Mouse (Mus musculus) cerebellum, postnatal 14 days (tissue): ENCODE measurements around the gene Plcb3.

Experiments
- DNase-seq, 2 experiments: peaks; one replicate each; pipeline ENCODE4 v3.0.0; 2021; ENCODE audit warnings: mixed read lengths in 2 of 2

Gene Plcb3

DNA sequence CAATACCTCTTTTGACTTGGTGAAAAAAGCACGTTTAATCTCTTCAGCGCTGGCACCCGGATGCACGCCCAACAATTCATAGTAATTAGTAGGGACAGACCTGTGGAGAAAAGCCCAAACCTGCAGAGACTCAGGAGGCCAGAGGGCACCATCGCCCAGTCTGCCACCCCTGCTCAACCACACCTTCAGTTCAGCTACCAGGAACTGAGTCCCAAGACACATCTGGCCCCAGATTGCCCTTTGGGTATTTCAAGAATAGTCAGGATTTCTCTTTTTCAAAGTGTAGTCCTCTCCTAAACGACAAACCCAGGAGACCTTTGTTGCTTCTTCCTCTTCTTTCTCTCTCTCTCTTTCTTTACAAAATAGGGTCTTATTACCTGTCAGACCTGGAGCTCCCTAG is 14.4 kb upstream of the Plcb3 start:
- DNase-seq = no peak

DNA sequence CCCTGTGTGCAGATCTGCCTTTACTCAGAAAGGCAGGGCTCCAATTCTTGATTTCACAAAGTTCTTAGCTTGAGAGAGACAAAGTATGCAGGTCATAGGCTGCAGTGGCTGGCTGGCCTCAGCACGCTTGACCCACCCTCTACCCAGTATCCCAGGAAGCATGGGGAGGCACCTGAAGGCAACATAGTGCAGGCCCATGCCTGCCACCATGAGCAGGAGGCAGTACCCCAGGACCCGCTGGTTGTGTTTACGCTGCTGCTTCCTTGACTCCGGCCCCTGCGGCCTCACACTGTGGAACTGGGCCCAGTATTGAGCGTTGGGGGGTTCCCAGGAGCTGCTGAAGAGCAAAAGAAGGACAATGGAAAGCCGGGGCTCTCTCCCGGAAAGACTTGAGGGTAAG is 13.0 kb upstream of the Plcb3 start:
- no peak for DNase-seq

DNA sequence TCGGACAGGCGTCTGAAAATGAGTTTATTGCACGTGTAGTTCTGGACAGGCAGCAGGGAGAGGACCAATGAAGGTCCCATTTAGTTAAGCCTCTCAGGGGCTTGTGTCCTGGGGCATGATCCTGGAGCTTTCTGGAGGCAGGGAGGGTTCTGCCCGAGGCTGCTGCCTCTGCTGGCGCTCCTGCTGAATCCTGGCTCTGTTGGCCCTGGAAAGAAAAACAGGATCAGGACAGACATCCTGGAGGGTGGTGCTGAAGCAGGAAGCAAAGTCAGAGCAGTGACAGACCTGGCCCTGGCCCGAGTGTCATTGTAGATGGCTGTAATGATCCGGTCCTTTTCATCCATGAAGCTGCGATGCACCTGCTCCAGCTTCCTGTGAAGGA is 11.6 kb upstream of the Plcb3 start:
- no peak for DNase-seq

DNA sequence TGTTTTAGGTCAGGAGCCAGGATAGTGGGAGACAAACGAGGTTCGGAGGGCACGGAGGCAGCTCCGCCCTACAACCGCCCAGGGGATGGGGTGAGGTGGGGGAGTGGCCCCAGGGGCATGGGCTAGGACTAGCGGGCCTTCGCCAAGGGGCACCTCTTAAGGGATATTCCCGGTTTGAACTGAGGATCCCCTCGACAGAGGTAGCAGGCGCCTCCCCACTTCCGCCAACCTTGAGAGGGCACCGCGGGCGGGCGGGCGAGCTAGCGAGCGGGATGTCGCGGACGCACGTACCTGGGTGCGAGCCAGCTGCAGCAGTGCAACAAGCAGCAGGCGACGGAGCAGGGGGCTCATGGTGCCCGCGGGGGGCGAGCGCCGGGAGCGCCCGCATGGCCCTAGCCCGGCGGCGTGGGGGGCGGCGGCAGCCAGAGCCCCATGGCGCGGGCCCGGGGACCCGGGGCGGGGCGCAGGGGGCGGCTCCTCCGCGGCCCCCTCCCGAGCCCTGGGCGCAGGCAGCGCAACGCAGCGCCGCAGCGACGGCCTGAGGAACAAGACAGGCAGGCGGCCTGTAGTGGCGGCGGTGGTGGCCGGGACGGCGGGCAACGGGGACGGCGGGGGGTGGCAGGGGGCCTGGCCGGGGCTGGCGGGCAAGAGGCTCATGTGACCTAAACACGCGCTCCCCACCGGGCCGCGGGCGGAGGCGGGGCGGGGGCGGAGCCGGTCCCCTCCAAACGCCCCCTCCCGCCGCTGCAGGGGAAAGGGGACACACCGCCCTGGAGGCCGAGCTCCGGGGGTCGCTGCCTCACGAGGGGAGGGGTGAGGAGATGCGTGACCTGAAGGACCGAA is 11.0 kb upstream of the Plcb3 start, which contains the start of gene Vegfb:
Gene Vegfb (minus strand): TSS at position 591 of the 843 bp plus-strand sequence.
- DNase-seq = peak; percentile 73 to 78

DNA sequence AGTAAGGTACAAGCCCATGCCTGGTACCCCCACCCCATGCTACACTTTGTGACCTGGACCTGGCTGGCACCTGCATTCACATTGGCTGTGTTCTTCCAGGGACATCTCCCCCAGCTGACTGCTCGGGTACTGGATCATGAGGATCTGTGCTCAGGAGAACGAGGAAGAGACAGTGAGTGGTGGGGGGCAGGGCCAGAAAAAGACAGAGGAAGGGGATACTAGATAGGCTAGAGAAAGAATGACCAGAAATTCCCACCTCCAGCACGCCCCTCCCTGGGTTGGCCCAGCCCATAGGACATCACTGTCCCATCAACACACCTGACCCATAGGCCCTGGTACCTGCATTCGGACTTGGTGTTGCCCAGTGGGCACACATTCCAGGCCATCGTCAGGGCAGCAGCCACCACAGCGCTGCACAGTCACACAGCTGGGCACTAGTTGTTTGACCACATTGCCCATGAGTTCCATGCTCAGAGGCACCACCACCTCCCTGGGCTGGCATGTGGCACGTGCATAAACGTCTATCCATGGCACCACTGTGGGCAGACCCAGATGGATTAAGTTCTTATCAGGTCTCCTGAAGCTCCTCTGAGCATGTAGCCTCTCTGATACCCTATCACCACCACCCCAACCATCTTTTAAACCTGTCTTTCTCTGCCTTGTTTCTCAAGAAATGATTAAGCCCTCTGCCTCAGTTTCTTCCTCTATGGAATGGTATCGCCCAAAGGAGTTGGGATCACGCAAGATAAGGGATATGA is 9.9 kb upstream of the Plcb3 start:
- DNase-seq = no peak

DNA sequence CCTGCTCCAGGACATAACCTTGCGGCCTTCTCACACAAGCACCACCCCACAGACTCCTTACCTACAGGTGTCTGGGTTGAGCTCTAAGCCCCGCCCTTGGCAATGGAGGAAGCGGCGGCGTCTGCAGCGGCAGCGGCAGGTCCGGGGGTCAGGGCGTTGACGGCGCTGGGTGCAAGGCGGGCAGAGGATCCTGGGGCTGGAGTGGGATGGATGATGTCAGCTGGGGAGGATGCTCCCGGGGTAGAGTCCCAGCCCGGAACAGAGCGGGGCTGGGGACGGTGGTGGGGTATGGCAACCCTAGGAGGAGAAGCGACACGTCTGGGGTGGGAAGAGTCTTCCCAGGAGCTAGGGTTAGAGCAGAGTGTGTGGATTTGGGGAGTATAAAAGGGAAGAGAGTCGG is 9.0 kb upstream of the Plcb3 start:
- no peak for DNase-seq

DNA sequence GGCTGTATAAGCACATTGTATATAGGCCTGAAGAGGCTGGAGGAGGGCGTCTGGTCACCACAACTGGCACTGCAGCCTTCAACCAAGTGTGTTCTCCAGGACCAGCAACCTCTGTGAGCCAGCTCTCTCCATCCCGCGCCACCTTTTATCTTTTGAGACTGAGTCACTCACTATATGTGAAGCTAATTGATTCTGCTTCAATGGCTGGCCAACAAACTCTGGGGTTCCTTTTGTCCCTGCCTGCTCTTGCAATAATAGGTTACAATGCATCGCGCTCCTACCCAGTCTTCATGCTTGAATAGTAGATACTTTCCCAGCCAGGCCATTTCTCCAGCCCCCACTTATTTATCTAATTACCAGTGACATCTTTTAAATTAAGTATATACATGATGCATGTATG is 7.4 kb upstream of the Plcb3 start:
- DNase-seq = no peak

DNA sequence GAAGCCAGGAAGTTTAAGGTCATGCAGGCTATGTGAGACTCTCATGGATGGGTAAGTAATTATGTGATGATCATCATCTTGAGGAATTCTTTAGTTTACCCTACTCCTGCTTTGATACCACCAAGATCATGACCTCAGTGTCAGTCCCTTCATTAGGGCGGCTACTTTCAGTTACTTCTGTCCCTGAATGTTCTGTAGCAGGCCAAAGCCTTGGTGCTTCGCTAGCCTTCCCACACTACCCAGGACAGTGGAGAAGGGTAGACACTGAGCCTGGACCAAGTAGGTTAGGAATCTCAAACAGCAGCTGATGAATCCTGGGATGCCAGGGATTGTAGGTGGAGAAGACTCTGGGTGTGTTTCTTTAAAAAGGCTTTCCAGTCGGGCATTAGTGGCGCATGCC is 5.2 kb upstream of the Plcb3 start:
- no peak for DNase-seq

DNA sequence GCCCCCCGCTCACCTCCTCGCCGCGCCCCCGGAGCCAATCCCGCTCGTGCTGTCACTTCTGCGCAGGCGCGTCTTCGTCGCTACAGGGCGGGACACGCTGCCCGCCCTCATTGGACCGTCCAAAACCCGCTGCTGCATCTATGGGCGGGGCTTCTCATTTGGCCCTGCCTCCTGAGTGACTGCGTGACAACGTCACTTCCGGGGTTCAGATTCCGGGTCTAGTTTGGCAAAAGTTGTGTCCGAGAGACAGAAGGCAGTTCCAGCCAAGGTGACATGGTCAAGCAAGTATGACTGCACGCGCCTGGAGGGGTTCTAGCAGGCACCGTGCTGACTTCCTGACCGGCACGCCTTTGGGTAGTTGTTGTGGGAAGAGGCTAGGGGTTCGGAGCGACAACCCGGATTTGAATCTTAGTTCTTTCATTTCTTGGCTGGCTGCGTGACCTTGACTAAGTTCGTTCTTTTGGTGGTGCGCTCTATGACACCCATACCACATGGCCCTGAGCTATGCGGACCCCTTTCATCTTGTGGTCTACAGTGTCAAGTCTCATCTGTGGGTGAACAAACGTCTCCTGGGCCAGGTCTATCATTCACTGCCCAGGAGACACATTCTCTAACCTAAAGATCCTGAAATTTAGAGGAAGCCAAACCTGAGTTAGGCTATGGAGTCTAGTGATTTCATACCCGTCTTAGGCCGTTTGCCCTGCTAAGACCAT is 4.3 kb upstream of the Plcb3 start, which contains the start of gene Fkbp2:
Gene Fkbp2 (minus strand): TSS at position 121 of the 713 bp plus-strand sequence.
- peak; percentile 99 for DNase-seq

DNA sequence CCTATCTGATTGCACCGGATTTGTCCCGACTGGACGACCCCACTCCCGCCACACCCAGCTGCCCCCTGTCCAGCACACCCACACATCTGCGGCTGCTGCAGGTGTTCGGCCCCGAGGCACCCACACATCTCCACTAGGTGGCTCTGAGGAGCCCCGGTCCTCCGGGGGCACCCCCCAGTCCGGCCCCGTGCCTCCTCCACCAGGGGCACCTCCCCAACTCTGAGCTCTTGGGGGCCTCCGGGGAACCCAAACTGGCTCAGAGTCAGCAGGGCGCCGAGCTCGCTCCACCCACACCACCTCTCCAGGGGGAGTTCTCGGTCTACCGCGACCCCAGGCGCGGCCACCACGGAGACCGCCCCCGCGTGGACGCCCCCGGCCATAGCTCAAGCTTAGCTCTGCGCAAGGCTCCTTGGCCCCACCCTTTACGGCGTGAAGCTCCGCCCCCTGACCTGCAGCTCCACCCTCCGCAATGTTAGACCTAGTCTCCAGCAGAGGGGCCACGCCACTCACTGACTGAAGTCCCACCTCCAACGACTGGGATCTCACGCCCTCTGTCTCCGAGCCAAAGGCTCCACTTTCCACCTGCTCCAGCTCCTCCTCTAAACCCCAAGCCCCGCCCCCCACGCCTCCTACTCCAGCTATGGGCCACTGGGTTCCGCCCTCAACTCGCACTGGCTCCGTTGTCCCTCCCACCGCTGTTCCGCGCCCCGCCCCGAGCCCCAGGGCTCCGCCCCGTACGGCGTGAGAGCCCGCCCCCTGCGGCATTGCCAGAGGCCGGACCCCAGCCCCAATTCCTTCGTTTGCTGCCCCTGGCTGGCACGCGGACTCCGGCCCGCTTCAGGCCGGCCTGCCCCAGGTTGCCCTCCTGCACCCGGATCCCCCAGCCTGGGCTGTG is 3.5 kb upstream of the Plcb3 start:
- DNase-seq = peak; percentile 99 to 100

DNA sequence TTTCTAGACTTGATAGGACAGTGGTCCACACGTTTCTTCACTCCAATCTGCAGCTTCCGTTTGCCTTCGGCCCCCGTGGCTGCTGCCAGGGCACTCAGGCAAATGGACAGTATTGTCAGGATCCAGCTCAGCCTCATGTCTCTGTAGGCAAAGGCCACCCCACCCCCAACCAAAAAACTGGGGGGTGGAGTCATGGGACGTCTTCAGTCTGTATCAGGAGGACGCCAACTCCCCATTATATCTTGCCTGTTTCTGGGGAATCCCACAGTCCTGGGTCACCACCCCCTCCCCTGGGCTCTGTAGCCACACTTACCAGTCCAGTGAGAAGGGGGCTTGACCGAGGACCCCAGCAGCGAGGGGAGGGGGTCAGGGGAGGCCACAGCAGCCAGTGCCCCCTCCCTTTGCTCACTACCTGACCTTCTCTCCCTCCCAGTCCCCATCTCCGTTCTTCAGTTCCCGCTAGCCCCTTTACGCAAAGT is 2.8 kb upstream of the Plcb3 start:
- peak in 1 of 2 experiments; percentile 53 for DNase-seq

DNA sequence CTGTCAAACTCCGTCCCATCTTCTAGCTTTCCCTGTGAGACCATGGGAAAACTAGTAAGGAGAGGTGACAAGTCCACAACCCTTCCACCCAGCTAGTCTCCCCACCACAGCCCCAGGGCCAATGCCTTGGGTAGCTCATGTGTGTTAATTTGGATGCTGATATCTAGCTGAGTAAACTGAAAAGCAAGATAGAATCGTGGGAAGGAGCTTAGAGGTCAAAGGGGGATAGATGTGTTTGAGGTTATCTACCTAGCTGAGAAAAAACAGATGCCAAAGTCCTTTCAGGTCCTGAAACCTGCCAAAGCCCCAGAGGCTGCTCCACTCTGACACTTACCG is 2.3 kb upstream of the Plcb3 start:
- no peak for DNase-seq

DNA sequence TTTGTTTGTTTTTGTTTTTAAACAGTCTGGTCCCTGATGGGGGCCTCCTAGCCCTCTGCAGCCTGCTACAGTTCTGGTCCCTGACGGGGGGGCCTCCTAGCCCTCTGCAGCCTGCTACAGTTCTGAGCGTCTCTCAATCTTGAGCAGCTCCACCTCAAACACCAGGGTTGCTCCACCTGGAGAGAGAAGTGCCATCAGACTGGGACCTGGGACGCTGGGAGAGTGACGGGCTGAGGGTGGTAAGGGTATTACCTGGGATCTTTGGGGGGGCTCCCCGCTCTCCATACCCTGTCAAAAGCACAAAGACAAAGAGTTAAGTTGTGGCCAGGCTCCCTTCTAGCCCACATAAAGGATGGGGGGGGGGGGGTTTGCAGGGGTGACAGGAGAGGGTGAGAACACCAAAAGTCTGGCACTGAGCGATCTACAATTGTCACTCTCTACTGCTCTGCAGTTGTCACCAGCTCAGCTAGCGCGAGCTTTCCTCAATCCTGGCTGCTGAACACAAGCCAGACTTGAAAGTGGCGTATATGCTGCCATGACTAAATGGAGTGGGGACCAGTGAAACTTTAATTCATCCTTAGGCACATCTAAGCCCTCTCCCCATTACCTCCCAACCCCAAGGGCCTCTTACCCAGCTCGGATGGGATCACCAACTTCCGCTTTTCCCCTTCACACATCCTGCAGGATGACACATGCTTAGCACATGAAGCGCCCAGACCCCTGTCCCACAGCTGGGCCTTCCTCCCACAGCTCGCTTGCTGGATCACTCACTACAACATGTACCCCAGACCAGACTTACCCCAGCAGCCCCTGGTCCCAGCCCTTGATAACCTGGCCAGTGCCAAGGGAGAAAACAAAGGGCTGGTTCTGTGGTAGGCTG is 1.7 kb upstream of the Plcb3 start:
- no peak for DNase-seq

DNA sequence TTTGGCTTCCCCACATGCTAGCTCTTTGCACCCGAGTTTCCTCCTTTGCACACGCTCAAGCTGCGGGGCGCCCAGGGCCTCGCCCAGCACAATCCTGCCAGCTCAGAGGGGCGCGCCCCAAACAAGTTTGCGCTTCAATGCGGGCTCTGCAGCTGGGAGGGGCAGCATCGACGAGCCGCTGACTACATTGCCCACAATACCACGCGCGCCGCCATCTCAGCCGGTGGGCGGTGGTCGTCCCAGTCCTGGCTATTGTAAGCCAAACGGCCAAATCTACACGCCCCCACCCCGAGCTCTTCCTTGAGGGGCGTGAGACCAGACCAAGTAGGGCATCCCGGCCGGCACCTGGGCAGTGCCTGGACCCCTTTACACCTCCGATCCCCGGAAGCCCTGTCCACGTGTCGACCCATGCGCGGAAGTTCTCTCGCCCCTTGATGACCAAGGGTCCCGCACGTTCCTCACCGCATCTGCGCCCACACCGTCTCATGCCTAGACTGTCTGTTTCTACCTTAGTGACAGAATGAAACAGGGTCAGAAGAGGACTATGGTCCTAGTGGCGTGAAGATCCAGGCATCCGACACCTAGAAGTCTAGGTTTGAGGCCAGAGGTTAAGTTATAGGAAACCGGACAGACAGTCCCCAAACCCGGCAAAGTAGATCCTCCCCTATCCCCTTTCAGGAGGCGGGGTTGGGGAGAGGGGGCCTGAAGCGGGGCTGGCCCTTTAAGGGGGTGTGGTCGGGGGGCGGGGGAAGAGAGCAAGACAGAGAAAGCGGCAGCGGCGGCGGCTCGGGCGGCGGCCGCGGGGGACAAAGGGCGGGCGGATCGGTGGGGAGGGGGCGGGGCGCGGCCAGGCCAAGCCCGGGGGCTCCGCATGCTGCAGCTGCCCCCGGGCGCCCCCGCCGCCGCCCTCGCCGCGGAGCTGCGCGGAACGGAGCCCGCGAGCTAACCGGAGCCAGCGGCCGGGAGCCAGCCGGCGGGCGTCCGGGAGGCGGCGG is 1.8 kb downstream of the Plcb3 start, which contains the start of gene Ppp1r14b:
Gene Ppp1r14b (plus strand): TSS at position 758 of the 995 bp plus-strand sequence.
- DNase-seq = peak; percentile 75 to 84

DNA sequence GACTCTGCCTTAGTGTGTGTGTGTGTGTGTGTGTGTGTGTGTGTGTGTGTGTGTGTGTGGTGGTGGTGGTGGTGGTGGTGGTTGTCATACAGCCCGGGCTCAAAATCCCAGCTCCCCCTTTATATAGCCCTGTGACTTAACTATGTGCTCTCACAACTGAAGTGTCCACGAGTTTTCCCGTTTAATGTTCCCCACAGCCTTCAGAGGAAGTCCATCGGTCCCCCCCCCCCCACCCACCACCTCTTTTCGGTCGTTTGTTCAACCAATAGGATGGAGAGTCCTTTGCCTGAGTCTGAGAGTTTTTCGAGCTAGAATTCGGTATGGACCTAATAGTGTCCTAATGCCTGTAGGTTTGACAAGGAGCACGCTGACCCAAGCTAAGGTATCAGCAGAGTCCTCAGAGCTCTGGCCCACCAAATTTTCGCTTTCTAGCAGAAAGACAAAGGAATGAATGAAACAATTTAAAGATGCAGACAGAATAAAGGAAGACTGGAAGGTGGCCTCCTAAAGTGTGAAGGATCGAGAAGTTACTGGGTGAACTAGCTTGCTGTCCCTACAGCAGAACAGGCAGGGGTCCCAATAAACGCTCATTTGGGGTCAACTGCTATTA is 2.6 kb downstream of the Plcb3 start:
- DNase-seq = no peak

DNA sequence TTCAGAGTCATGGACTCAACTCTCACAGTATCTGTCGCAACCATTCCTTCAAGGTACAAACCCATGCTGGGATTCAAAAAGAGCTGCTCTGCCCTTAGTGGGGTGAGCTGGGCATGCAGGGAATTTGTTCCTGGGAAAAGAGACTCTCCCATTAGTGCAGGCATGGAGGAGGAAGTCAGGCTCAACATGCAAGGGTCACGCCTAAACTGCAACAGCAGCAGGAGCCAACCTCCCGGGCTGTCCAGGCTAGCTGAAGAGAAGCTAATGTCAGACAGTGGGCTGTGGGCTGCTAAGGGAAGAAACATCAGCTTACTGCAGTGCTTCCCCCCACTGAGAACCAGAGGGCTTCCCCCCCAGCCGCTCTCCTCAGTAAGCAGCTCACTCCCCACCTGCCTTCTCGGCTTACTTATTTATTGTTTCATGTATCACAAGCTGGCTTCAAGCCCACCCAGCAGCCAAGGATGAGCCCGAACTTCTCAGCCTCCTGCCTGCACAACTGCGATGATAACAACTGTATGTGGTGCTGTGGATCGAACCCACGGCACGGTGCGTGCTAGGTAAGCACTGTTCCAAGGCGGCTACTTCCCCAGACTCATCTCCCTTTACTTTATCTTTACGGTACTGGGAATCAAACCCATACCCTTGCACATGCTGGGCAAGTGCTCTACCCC is 3.9 kb downstream of the Plcb3 start:
- no peak for DNase-seq

DNA sequence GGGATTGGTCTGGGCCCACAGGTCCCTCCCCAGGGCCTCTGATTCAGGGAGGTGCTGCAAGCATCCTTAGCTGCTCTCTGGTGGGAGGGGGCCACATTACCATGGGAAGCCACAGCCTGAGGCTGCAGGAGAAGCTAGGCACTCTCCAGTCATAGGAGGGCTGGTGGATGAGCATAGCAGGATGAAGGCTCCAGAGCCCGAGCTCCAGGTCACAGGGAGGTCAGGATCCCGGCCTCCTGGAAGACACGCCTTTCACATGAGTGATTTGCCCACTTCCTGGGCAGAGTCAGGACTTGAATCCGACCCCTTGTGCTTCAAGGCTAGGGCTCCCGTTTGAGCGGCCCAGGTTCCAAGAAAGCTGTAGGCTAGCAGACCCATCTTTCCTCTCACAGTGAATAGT is 4.6 kb downstream of the Plcb3 start:
- no peak for DNase-seq

DNA sequence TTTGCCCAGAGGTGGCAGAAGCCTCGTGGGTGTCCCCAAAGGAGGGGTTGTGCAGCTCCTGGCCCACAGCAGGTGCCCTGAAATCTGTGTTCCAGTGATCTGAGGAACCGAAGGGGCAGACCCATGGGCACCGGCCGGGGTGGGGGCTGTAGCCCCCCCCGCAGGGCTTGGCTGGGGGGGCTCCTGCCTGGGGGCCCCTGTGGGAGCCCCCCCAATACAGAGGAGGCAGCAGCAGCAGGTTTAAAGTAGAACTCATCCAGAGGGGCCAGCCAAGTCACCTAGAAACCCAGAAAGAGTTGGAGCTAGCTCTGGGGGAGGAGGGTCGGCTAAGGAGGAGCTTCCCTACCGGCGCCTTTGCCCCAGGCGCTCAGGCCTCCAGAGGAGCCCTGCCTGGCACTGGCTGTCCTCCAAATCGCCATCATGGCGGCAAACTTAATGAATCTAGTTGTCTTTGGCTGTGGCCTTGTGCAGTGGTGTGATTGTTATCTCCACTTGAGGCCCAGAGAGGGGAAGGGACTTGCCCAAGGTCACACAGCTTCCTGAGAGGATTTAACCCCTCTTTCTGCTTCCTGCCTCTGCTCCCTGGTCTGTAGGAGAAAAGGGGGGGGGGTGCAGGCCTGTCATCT is 5.7 kb downstream of the Plcb3 start:
- no peak for DNase-seq
